Mouse (Mus musculus) bone marrow macrophage, adult 2 months (primary cell): Measurements from ENCODE around the gene Slc25a27.

Experiments used
- CTCF ChIP-seq: IDR thresholded peaks from 2 replicates; pipeline ENCODE4 v1.5.1; 2012; ENCODE audit warnings: low read depth, mild to moderate bottlenecking, low read length, moderate library complexity
- POLR2A ChIP-seq: IDR thresholded peaks from 2 replicates; pipeline ENCODE4 v1.6.1; 2012; ENCODE audit warnings: mild to moderate bottlenecking, low read depth, low read length, borderline replicate concordance

- TF ChIP-seq CTCF (no peak), POLR2A (no peak)
Observed at GRCm38 (mm10) chr17:43675228-43675627, 8.2 kb upstream of the Slc25a27 start.
